Mouse (Mus musculus): ENCODE measurements around the gene Tulp4.
"Not testable (repeated sequence)": the region's sequence is repeated elsewhere in the genome, so short reads cannot be mapped to it uniquely, and the experiment has no call there.

Gene Tulp4

DNA sequence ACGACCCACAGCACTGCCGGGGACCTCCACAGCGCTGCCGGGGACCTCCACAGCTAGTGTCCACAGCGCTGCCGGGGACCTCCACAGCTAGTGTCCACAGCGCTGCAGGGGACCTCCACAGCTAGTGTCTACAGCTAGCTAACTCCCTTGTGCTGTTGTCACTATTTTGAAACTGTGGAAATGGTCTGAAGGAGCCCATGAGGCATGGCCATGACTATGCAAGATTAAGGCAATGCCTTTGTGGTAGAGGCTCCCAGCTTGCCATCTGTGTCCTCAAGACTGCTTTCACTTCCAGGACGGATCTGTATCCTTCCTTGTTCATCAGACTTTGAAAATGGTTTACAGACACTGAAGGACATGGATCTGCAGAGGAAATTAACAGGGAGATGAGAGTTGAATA, 80.9 kb downstream of the Tulp4 start:
- DNase-seq (ENCODE audit: low read depth, low spot score), result no peak

DNA sequence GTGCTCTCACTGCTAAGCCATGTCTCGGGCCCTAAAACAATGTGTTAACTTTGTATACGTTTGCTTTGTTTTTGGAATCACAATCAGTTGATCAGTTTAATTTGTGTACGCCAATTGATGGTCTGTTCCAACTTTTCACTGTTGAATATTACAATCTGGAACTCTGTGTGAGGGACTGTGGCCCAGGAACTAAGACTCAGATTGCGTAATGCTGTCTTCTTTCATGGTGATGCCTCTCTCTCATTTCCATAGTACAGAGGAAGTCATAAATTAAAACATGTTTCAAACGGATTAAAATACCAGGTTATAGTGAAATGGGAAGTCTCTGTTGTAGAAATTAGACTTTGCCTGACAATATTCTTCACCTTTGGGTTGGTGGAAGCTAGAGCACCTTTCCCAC, 83.0 kb downstream of the Tulp4 start:
- no peak for DNase-seq (ENCODE audit: low read depth, low spot score)

DNA sequence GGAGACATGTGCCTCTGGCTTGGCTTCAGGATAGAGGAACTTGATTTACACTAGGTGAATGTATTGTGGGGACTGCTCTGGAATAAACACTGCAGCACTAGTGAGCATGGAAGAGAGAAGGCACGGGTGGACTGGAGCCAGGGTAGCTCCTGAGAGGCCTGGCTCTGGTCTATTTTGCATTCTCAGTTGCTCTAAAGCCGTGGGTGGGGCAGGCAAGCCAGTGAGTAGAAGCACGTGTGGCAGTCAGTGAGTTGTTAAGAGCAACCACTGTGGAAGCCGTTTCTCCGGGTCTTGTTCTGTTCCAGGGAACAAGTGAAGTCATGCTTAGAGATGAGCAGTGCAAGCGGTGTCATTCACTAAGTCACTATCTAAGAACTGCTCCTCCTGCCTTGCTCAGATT, 86.0 kb downstream of the Tulp4 start:
- no peak for DNase-seq (ENCODE audit: low read depth, low spot score)

DNA sequence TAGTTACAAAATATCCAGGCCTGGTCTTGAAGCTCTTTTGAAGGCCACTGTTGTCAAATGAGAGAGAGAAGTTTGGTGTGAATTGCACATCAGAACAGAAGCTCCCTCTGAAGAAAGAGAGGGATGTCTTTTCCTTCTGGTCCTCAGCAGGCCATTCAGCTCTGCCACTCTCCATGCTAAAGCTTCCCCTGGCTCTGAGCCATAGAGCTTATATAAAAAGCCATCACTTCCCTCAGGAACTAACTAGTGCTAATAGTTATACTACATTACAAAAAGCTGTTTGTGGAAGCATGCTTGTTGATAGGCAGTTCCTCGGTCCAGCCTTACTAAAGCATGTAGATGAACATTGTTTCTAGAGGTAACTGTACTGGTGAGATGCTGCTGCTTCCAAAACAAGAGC, 89.2 kb downstream of the Tulp4 start:
- no peak for DNase-seq (ENCODE audit: low read depth, low spot score)

DNA sequence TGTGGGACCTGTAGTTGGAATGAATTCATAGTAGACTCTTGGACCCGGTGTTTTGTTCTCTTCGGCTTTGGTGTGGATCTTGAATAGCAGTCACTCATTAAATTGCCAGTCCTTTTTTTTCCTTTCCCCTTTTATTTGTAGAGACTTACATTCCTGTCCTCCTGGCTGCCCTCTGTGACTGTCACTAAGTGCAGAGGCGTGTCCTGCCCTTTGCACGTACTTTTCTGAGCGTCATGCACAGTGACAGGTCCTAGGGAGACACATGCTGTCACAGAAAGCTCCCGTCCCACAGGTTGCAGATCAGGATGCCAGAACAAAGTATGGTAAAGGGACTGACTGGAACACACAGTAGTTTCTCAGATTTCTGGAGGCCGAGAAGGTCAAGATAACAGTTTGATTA, 91.3 kb downstream of the Tulp4 start:
- no peak for DNase-seq (ENCODE audit: low read depth, low spot score)

DNA sequence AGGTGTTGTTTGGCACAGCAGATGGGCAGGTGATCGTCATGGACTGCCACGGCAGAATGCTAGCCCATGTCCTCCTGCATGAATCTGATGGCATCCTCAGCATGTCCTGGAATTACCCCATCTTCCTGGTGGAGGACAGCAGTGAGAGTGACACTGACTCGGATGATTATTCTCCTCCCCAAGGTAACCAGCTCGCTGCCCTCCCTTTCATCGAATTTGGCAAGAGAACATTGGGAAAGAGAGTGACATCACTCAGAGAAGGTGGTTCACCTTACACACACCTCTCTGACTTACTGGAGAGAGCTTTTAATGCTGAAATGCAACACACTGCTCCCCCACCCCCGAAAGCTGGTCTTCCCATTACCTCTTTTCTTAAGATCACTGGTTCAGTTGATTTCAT, 92.4 kb downstream of the Tulp4 start:
- no peak for DNase-seq (ENCODE audit: low read depth, low spot score)

DNA sequence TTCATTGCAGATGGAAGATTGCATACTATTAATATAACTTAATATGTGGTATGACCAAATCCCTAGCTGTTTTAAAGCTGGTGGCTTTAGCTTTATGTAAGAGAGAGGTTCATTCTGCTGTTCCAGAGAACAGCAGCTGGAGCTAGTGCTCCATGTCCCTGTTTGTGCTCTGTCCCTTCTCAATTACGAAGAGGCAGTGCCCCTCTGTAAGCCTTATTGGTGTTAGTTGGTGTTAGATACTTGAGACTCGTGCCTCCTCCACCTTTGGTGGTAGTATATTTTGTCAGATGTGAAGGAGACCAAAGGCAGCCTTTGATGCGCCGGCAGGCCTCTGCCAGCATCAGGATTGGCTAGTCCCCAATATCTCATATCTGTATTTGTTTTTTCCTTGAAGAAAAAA, 92.9 kb downstream of the Tulp4 start:
- no peak for DNase-seq (ENCODE audit: low read depth, low spot score)

DNA sequence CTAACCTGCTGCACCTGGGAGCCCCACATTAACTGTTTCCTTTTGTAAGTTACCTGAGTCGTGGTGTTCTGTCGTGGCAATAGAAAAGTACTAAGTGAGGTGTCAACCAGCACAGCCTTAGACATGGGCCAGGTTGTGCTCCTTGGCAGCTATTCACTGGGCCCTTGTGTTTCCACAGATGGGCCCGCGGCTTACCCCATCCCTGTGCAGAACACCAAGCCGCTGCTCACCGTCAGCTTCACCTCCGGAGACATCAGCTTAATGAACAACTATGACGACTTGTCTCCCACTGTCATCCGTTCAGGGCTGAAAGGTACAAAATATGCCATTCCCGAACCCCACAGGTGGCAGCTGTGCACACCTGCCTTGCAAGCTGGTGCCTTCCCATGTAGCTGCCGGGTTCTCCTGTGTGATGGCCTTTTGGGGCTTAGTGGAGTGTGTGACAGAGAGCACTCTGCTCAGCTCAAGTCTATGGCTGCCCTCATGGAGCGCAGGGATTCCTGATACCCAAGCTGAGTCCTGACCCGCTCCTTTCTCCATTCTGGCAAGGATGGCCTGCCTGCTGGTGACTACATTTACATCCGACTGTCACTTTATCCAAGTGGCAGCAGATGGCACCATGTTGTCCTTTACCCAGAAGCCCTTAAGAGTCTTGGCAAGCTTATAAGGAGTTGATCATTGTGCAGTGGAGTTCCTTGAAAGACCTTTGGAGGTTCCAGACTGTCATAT, 95.4 kb downstream of the Tulp4 start:
- no peak for DNase-seq (ENCODE audit: low read depth, low spot score)

DNA sequence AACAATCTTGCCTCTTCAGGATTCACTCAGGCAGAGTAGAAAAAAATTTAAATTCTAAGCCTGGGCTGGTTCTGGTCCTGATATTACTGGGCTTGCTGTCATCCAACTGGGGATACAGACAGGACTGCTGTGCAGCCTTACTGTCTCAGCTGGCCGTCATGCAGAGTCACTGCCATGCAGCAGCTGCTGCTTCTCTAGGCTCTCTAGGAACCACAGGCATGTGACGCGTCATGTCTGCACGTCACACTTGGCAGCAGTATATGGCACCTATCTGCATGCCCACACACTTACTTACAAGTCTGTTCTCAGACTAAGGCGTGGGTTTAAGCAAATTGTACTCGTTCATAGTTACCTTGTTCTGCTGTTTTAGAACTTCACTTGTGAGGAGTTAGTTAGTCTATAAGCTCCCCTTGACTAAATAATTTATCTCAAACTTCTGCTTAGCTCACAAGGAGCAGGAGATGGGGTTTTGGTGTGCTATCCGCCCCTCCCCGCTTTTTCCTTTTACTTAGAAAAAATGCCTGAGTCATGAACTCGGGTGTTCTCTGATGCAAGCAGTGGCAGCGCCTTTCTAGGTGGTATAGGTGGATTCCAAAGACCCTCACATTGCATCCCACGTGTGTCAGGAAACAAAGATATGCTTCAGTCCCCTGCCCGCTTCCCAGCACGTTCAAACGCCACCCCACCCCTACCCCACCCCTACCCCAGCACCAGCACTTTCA, 96.3 kb downstream of the Tulp4 start:
- no peak for DNase-seq (ENCODE audit: low read depth, low spot score)

DNA sequence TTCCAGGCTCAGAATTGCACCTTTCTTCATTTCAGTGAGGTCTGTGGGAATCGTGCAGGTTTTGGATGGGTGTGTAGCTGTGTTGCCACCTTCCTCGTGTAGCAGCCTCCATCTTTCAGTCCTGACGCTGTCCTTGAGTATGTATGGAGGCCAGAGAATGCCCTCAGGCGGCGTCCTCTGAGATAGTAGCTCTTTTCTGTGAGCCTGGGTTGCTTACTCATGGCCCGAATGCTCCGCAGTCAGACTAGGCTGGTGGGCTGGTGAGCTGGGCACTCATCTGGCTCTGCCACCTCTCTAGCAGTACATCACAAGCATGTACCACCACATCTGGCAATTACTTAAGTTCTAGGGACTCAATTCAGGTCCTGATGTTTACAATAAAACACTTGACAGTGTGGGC, 96.9 kb downstream of the Tulp4 start:
- peak; percentile 34 for DNase-seq (ENCODE audit: low read depth, low spot score)

DNA sequence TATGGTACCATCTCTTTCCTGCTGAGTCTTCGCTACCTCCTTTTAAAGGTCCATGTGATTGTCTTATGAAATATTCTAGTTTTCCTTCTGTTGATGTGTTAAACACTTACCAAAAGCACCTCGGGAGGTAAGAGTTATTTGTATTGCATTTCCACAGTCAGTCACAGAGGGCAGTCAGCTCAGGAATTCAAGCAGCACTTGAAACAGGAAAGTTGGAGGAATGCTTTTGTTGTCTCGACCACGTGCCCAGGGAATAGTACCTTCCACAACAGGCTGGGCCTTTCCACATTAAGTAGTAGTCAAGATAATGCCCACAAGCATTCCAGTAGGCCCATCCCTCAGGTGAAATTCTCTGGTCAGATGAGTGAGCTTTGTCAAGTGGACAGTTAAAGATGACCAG, 97.6 kb downstream of the Tulp4 start:
- DNase-seq (ENCODE audit: low read depth, low spot score), result peak; percentile 85

DNA sequence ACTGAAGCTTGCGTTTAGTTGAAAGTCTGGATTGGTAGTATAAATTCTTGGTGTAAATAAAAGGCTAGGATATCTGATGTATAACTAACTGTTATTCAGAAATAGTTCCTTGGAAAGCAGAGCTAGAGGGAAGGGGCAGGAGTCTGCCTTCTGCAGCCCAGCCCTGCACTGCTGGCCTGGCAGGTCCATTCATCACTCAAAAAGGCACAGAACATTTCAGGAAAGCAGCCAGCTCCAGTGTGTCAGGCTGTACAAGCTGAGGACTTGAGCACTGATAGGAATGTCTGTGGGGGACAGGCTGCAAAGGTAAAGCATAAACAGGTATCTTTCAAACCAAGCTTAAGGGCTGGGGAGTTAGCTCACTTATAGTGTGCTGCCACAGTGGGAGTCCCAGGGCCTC, 105.5 kb downstream of the Tulp4 start:
- no peak for DNase-seq (ENCODE audit: low read depth, low spot score)

DNA sequence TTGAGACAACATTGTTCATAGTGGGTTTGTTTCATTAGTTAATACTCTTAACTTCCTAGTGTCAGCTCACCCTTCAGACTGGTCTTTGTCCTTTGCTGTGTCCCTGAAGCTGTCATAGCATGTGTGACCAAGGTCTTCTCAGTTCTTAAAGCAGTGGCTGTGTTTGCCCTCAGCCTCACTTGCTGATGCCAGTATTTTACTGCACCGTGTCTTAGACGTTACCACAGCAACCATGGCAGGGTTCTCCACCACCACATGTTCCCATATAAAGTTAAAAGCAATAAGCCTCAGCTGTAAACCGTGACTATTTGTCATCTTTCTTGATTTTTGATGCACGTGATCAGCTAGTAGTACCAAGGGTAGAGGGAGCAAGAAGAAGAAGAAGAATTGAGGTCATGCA, 109.4 kb downstream of the Tulp4 start:
- no peak for DNase-seq (ENCODE audit: low read depth, low spot score)

DNA sequence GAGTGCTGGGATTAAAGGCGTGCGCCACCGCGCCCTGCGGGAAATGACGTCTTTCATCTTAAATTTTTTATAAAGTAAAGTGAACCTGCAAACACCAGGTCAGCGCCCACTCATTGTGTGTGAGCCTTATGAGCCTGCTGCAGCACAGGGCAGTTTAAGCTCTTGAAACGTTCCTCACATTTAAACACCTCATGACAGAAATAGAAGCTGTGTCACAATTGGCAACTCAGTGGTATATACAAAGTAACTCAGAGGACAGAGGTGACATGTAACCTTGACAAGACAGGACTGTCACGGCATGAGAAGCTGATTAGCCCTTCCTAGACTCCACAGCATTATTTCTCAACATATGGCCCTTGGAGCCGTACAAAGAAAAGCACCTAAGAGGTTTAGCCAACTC, 110.3 kb downstream of the Tulp4 start:
- DNase-seq (ENCODE audit: low read depth, low spot score), result no peak

DNA sequence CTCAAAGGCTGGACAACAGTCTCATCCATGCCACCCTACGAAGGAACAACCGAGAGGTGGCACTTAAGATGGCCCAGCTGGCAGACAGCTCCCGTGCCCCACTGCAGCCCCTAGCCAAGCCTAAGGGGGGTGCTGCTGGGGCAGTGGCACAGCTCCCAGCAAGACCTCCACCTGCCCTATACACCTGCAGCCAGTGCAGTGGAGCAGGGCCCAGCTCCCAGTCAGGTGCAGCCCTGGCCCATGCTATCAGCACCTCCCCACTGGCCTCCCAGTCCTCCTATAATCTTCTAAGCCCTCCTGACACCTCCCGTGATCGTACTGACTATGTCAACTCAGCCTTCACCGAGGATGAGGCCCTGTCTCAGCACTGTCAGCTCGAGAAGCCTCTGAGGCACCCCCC, 126.4 kb downstream of the Tulp4 start:
- DNase-seq (ENCODE audit: low read depth, low spot score), result not testable (repeated sequence)

DNA sequence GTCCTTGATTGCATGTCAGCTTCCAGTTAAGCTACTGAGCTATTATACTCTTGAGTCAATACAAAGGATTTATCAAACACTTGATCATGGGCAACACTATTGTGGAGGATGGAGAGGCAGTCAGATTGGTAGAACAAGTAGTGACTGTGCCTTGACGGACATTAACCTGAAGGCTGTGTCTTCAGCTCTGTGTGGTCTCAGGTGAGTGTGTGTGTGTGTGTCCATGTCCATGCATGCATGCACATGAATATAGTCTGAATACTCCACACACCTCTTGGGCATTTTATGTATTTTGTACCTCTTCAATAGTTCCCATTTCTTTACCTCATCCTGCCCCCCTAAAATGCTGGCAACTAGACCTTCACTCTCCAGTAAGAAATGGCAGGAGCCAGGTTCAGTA, 145.1 kb downstream of the Tulp4 start:
- DNase-seq (ENCODE audit: low read depth, low spot score), result peak; percentile 20

DNA sequence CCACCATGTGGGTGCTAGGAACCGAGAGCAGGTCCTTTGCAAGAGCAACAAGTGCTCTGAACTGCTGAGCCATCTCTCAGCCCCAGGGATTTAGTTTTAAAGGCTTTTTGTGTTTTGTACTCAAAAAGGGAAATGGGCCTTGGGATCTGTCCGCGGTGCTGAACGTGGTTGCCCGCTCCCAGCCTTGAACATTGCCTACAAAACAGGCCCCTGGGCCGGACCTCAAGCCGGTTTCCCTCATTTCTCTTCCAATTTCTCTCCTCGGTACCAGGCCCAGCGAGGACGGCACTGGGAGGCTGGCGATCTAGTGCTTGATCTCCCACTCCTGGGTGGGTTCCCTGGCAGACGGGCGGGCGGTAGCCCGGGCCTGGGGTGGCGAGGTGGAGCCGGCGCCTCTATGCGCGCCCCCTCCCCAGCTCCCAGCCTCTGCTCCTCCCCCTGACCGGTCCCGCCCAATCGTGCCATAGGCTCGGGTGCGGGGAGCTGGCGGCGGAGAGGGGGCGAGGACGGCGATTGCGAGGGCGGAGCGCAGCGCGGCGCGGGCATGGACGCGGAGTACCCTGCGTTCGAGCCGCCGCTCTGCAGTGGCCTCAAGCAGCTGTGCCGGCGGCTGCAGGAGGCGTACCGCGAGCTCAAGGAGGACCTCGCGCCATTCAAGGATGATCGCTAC, 150.3 kb downstream of the Tulp4 start, which contains the start of gene Tmem181a:
TSS of gene Tmem181a (plus strand) at position 461 of the 670 bp plus-strand sequence.
- not testable (repeated sequence) for DNase-seq (ENCODE audit: low read depth, low spot score)

DNA sequence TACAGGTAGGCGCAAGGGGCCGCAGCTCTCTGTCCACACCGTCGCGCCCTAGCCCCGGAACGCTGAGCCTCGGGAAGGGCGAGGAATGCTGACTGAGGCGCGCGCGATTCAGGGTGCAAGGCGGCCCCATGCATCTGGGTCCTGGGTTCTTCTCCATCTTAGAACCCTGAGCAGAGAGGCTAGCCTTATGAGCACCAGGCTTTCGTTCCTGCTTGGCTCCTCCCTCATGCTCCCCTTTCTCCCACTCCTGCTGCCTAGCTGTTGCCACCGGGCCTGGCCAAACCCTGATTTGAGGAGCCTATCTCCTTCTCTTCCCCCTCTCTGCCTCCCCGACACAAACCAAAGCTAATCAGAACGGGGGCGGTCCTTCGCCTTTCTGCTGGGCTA, 150.8 kb downstream of the Tulp4 start:
- DNase-seq (ENCODE audit: low read depth, low spot score), result peak; percentile 16

DNA sequence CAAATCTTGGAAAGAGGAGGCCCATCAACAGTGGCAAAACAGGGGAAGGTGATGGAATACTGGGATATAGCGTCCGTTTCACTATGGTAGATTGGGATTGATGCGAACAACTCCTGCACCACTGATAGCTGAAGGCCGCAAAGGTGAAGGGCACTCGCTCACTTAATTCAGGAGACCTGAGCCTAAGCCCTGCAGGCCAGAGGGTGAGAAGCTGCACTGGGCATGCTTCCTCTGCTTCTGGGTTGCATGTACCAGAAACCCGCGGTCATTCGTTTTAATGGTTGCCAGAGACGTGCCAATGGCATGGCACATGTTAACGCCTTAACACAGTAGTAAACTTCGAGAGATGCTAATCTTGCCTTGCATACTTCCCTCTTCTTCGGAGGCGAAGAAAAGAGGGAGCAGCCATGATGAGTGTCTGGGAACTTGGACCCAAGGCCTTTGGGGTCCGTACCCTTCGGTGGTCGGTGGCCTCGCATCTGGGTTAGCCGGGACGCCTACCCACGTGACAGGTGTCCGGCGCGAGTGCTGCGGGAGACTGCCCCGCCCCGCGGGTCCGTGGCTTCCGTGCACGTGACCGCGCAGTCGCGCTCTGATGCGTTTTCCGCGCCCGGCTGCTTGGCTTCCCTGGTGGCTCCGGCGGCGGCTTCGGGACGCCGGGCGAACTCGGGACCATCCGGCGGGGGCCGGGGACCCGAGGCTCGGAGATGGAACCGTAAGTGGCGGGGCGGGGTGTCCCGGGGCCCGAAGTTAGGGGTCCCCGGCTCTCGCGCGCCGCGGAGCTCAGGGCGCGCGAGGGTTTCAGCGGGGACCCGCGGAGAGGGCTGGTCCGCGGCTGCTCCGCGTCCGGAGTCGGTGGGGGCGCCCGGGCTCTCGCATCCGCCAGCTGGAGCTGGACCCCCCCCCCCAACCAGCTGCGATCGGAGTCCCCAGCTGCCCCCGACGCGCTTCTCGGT, 163.9 kb downstream of the Tulp4 start:
- peak; percentile 31 for DNase-seq (ENCODE audit: low read depth, low spot score)

DNA sequence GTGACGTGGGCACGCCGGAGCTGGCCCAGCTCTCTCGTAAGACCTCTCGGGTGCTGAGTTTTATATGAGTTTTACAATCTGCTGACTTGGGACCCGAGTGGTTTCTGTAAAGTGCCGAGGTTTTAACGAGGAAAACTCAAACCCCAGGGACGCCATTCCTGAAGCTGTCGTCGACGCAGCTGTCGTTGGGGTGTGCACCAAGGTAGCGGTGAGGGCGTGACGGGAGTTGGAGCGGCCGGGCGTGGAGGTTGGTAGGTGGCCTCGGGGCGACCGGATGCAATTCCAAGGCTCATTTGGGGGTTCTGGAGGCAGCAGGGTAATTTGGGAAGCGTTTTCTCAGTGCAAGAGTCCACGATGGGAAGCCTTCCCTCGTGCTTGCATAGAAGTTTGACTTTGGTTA, 164.6 kb downstream of the Tulp4 start:
- DNase-seq (ENCODE audit: low read depth, low spot score), result peak; percentile 45

DNA sequence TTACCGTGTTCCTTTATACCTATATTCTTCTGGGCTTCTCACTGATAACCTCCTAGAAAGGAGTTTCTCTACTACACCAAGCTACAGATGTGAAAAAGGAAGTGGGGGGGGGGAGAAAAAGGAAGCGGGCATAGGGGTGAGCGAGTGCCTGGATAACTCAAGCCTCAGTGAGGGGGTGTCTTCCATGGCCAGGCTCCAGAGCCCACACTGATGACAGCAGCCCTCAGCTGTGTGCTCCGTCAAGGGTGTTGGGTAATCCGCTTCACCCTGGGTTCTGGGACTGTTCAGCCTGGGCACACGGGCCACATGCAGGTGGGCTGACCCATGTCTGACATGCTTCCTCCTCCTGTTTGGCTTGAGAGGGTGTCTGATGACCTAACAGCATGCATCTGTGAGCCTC, 165.7 kb downstream of the Tulp4 start:
- not testable (repeated sequence) for DNase-seq (ENCODE audit: low read depth, low spot score)

DNA sequence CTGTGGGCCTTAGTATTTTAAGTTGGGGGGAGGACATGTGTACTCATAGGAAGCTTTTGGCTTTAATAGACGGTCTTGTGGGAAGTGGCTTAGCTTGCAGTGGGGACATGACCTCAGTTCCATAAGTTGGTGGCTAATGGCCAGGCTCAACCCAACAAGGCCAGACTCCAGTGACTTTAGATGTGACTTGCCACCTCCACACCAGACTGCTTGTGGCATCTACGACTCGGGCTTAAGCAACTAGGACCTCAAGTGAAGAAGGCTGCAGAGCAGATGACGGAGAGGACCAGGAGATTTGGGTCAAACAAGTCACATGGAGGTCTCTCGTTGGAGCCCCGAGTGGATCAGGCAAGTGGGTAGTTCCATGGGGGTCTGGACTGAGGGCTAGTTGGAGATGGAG, 168.5 kb downstream of the Tulp4 start:
- DNase-seq (ENCODE audit: low read depth, low spot score), result not testable (repeated sequence)
